Mouse (Mus musculus): ENCODE results near the gene Svop. TPM values are rescaled to one million over a fixed set of nuclear protein-coding genes. Genes with fewer than 3 reads are reported as not detected.

Gene Svop
- polyA plus RNA-seq, 1 experiment from 2014 or later, result 2.0 TPM

DNA sequence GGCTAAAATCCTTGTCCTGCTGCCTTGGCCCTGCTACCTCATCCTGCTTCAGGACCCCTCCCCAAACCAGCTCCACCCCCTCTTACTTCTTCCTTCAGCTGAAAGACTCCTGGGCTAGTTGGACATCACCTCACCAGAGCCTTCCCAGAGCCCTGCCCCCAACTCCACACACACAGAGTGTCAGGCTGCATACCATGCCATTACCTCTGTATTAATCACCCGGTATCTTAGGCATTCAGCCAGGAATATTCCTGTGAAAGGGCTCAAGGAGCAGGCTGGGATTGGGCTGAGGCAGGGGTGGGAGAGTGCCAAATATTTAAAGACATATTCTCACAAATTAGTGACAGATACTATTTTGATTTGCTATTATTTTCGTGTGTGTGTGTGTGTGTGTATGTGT is 94.9 kb downstream of the Svop start:
- H3K4me3 ChIP-seq (ENCODE audit: low read length), result no peak overlapping the region
- peaks cover 20% of the 10 kb centered on the region for H3K4me1 ChIP-seq (ENCODE audit: control insufficient read depth, insufficient read depth, low read length)
- H3K27ac ChIP-seq (ENCODE audit: low read length), result no peak overlapping the region
- H3K9ac ChIP-seq (ENCODE audit: low read depth, low read length), result no peak overlapping the region
- H3K36me3 ChIP-seq (ENCODE audit: control insufficient read depth, insufficient read depth, low read length), result no peaks in the 10 kb centered on the region
- H3K27me3 ChIP-seq (replicated peaks; ENCODE audit: control insufficient read depth, insufficient read depth, low read length), result no peaks in the 10 kb centered on the region
- H3K9me3 ChIP-seq (ENCODE audit: control insufficient read depth, low read length), result no peaks in the 10 kb centered on the region
- no peak for ATAC-seq
- H3K4me2 ChIP-seq (ENCODE audit: low read depth, low read length), result no peak overlapping the region
- 41% methylated on average over 2 of the region's 2 CpGs for WGBS

DNA sequence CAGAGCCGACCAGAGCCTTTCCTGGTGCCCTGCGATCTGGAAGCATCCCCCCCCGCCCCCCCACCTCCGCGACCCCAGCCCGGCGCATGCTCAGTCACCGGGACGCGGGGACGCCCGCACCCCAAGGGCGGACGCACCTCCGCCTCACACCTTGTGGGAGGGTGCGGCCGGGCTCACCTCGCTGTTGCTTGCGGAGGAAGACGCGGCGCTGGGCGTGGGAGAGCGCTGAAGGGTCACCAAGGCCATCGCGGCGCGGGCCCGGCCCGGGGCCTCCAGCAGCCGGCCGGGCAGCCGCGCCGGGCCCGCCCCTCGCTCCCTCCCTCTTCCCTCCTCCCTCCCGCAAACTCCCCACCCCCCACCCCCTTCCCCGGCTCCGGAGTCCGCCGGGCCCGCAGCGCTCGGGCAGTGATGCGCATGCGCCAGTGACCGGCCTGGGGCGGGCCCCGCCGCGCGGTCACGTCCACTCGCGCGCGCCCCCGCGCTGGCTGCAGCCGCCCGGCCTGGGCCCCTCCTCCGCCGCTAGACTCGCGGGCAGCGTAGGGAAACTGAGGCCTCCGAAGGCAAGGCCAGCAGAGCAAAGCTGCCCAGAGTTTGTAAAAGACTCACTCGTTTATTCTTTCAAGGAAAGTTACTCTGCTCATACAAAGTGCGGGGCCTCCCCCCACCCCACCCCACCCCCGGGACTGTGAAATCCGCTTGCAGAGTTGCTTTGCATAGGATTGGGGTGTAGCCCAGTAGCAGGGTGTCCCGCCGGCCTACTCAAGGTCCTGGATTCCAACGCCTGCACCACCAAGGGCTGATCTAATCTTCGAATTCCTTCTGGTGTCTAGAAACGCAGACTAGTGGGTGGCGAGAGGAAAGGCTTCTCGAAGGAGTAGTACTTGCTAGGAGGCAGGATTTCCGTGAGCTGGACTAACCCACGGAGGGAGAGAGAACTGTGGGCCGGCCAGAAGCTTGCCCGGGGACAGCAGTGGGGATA is 97.6 kb downstream of the Svop start, which contains the start of gene Ssh1:
Ssh1 (minus strand) TSS at position 408 of the 979 bp plus-strand sequence.
- H3K27ac ChIP-seq (ENCODE audit: low read length), result peak within 1 kb of the TSS; percentile 90
- H3K36me3 ChIP-seq (ENCODE audit: control insufficient read depth, insufficient read depth, low read length), result no peaks in the 10 kb centered on the region; the same call in 1 of the 2 replicates
- WGBS, result 1% methylated on average over 79 of the region's 83 CpGs
- H3K4me3 ChIP-seq (ENCODE audit: low read length), result peak within 1 kb of the TSS; percentile 80
- H3K9ac ChIP-seq (ENCODE audit: low read depth, low read length), result peak within 1 kb of the TSS; percentile 96
- H3K4me1 ChIP-seq (ENCODE audit: control insufficient read depth, insufficient read depth, low read length), result peaks cover 33% of the 10 kb centered on the region
- ATAC-seq, result peak; percentile 90
- peak within 1 kb of the TSS; percentile 74 for H3K4me2 ChIP-seq (ENCODE audit: low read depth, low read length)
- H3K27me3 ChIP-seq (replicated peaks; ENCODE audit: control insufficient read depth, insufficient read depth, low read length), result no peaks in the 10 kb centered on the region
- H3K9me3 ChIP-seq (ENCODE audit: control insufficient read depth, low read length), result no peaks in the 10 kb centered on the region

DNA sequence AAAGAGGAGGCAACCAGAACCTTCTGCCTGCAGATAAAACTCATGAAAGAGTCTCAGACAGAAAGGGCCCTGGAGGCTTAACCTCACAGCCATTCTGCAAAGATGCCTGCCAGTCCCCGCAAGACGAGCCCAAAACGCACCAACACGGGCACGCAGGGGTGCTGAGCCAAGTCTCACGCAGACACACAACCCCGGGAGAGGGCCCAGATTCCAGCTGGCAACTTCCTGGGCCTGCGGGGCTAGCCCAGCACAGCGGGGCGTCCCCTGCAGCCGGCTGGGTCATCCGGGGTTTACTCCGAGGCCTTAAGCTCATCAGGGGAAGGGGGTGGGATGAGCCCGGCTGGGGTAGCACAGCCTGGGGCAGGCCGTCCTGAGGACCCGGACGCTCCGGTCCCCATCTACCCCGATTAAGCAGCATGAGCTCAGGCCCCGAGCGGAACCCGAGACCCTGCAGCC is 98.3 kb downstream of the Svop start:
- Histone ChIP-seq H3K36me3 (ENCODE audit: control insufficient read depth, insufficient read depth, low read length) (no peaks in the 10 kb centered on the region; the same call in 1 of the 2 replicates), H3K4me2 (ENCODE audit: low read depth, low read length) (peak overlapping the region; percentile 74), H3K27ac (ENCODE audit: low read length) (peak overlapping the region; percentile 90), H3K4me1 (ENCODE audit: control insufficient read depth, insufficient read depth, low read length) (peaks cover 33% of the 10 kb centered on the region), H3K9me3 (ENCODE audit: control insufficient read depth, low read length) (no peaks in the 10 kb centered on the region), H3K9ac (ENCODE audit: low read depth, low read length) (peak overlapping the region; percentile 96), H3K4me3 (ENCODE audit: low read length) (peak overlapping the region; percentile 80), H3K27me3 (replicated peaks; ENCODE audit: control insufficient read depth, insufficient read depth, low read length) (no peaks in the 10 kb centered on the region)
- under 1% methylated on average over 22 of the region's 22 CpGs for WGBS
- ATAC-seq, result peak; percentile 69

DNA sequence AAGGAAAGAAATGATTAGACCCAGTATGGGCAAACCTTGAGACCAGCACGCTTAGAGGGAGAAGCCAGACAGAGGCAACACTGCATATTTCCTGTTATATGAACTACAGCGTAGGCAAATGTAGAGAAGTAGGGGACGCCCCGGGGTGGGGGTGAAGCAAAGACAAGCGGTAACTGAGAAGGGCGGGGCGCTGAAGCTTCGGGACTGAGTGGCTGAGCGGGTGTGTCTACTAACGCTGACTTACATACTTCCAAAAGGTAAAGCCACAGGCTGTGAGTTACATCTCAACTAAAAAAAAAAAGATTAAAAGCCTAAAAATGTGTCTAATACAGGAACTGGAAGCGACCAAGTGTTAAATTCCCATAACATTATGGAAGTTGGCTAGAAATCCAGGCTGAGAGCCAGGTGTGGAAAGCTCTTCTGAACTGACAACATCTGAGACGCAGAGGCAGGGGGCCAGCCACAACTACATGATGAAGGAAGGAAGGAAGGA is 99.0 kb downstream of the Svop start:
- peak overlapping the region; percentile 96 for H3K9ac ChIP-seq (ENCODE audit: low read depth, low read length)
- WGBS, result 8% methylated on average over 12 of the region's 12 CpGs
- ATAC-seq, result 0 out of 2 replicates have a peak, but pooled peaks have one; percentile 11
- no peaks in the 10 kb centered on the region; the same call in 1 of the 2 replicates for H3K36me3 ChIP-seq (ENCODE audit: control insufficient read depth, insufficient read depth, low read length)
- peak overlapping the region; percentile 90 for H3K27ac ChIP-seq (ENCODE audit: low read length)
- H3K9me3 ChIP-seq (ENCODE audit: control insufficient read depth, low read length), result no peaks in the 10 kb centered on the region
- H3K27me3 ChIP-seq (replicated peaks; ENCODE audit: control insufficient read depth, insufficient read depth, low read length), result no peaks in the 10 kb centered on the region
- H3K4me3 ChIP-seq (ENCODE audit: low read length), result peak overlapping the region; percentile 80
- peaks cover 34% of the 10 kb centered on the region for H3K4me1 ChIP-seq (ENCODE audit: control insufficient read depth, insufficient read depth, low read length)
- H3K4me2 ChIP-seq (ENCODE audit: low read depth, low read length), result peak overlapping the region; percentile 74

DNA sequence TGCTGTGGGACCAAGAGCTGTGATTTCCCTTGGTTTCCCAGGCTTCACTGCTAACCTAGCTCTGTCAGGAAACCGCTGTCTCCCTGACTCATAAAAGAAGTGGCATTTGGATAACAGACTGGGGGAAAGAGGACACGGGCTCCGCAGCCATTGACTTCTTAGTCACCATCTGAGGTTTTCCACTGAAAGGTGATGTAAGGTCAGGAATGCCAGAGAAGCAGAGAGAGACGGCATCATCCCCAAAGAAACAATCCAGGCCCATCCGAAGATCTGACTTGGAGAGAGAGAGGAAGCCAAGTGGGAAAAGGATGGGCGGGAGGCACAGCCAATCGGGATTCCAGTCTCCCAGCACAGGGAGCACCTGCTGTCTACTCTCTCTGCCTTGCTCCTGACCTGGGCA is 100.2 kb downstream of the Svop start:
- H3K27ac ChIP-seq (ENCODE audit: low read length), result no peak overlapping the region
- H3K4me2 ChIP-seq (ENCODE audit: low read depth, low read length), result no peak overlapping the region
- no peaks in the 10 kb centered on the region for H3K9me3 ChIP-seq (ENCODE audit: control insufficient read depth, low read length)
- H3K9ac ChIP-seq (ENCODE audit: low read depth, low read length), result 0 out of 2 replicates have a peak overlapping the region, but pooled peaks have one; percentile 19
- peaks cover 42% of the 10 kb centered on the region for H3K4me1 ChIP-seq (ENCODE audit: control insufficient read depth, insufficient read depth, low read length)
- no peak for ATAC-seq
- H3K4me3 ChIP-seq (ENCODE audit: low read length), result no peak overlapping the region
- WGBS, result 63% methylated on average over 7 of the region's 7 CpGs
- H3K36me3 ChIP-seq (ENCODE audit: control insufficient read depth, insufficient read depth, low read length), result no peaks in the 10 kb centered on the region; the same call in 1 of the 2 replicates
- H3K27me3 ChIP-seq (replicated peaks; ENCODE audit: control insufficient read depth, insufficient read depth, low read length), result no peaks in the 10 kb centered on the region

DNA sequence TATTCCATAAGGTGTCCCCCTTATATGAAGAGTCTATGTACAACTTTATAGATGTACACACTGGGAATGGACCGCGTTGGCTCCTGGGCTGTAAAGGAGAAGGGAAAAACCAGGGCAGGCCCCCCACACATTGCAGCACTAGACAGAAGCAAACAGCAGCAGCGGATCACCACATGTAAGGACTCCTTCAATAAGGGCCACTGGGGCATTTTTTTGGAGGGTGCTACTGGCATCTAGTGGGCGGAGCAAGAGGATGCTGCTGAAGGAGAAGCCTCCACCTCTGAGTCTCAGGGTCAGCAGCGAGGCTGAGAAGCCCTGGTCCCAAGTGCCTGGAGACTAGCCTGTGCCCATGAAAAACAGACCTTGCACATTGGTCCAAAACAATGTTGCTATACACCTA is 100.8 kb downstream of the Svop start:
- no peaks in the 10 kb centered on the region for H3K9me3 ChIP-seq (ENCODE audit: control insufficient read depth, low read length)
- no peak overlapping the region for H3K4me3 ChIP-seq (ENCODE audit: low read length)
- H3K36me3 ChIP-seq (ENCODE audit: control insufficient read depth, insufficient read depth, low read length), result no peaks in the 10 kb centered on the region; the same call in 1 of the 2 replicates
- H3K4me2 ChIP-seq (ENCODE audit: low read depth, low read length), result no peak overlapping the region
- ATAC-seq, result no peak
- H3K27ac ChIP-seq (ENCODE audit: low read length), result no peak overlapping the region
- no peak overlapping the region for H3K9ac ChIP-seq (ENCODE audit: low read depth, low read length)
- no peaks in the 10 kb centered on the region for H3K27me3 ChIP-seq (replicated peaks; ENCODE audit: control insufficient read depth, insufficient read depth, low read length)
- peaks cover 48% of the 10 kb centered on the region for H3K4me1 ChIP-seq (ENCODE audit: control insufficient read depth, insufficient read depth, low read length)
- 89% methylated on average over 5 of the region's 5 CpGs for WGBS

DNA sequence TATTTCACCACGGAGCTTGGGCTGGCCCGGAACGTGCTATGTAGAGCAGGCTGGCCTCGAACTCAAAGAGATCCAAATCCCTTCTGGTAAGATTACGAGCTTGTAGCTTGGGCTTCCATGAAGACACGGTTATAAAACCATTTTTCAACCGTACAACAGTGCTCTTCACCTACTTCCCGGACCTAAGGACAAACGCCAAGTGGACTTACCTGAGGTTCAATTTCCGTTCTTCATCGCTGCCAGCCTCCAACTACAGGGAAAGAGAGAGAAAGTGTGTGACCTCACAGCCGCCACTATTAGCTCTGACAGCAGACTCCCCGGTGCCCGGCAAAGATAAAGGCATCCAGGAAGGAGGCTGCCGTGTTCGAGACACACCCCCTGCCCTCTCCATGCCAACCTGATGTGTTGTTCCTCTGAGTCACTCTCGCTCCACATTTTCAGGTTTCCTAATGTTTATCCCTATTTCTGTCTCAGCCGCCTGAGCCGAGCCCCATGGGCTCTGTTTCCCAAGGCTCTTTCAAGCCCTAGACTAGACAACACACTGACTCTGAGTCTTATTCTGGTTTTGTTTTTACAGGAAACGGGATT is 101.8 kb downstream of the Svop start:
- Histone ChIP-seq H3K4me2 (ENCODE audit: low read depth, low read length) (no peak overlapping the region), H3K27ac (ENCODE audit: low read length) (no peak overlapping the region), H3K4me1 (ENCODE audit: control insufficient read depth, insufficient read depth, low read length) (peaks cover 55% of the 10 kb centered on the region), H3K9ac (ENCODE audit: low read depth, low read length) (no peak overlapping the region), H3K9me3 (ENCODE audit: control insufficient read depth, low read length) (no peaks in the 10 kb centered on the region), H3K27me3 (replicated peaks; ENCODE audit: control insufficient read depth, insufficient read depth, low read length) (no peaks in the 10 kb centered on the region), H3K36me3 (ENCODE audit: control insufficient read depth, insufficient read depth, low read length) (no peaks in the 10 kb centered on the region; the same call in 1 of the 2 replicates), H3K4me3 (ENCODE audit: low read length) (no peak overlapping the region)
- WGBS, result 80% methylated on average over 20 of the region's 20 CpGs
- ATAC-seq, result no peak

DNA sequence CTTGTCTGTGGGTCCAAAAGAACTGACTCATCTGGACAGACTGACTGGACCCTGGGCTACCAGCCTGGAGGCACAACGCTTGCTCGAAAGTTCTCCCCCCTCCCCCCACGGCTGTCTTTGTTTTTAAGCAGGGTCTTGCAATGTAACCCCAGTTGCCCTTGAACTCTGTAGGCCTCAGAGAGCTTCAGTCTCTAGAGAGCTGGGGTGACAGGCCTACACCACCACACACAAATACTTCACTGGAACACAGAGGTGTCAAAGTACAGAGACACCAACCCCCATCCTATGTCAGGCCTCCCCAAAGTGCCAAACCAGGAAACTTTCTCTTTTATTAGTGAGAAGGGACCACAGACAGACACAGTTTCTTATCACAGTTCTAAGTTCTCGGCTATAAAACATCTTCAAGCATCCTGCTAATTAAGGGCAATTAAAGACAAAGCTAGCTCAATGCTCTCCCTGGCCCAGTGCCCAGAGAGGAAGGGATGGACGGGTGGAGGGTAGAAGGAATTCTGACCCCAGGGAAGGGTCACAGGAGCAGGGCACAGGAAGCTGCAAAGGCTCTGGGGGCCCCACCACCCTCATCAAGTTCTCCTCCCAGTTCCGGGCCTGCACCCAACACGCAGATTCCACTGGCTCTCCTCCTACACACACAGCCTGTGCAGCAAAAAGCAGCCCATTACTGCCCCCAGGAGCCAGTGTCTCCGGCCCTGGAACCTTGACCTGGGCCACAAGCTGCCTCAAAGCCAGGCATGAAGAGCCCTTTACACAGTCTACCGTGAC is 105.0 kb downstream of the Svop start:
- Histone ChIP-seq H3K27me3 (replicated peaks; ENCODE audit: control insufficient read depth, insufficient read depth, low read length) (no peaks in the 10 kb centered on the region), H3K9ac (ENCODE audit: low read depth, low read length) (no peak overlapping the region), H3K4me1 (ENCODE audit: control insufficient read depth, insufficient read depth, low read length) (peaks cover 49% of the 10 kb centered on the region), H3K4me3 (ENCODE audit: low read length) (no peak overlapping the region), H3K4me2 (ENCODE audit: low read depth, low read length) (no peak overlapping the region), H3K9me3 (ENCODE audit: control insufficient read depth, low read length) (no peaks in the 10 kb centered on the region), H3K36me3 (ENCODE audit: control insufficient read depth, insufficient read depth, low read length) (peaks cover 5% of the 10 kb centered on the region), H3K27ac (ENCODE audit: low read length) (peak overlapping the region; percentile 31; the same call in 1 of the 2 replicates)
- WGBS, result 37% methylated on average over 9 of the region's 9 CpGs
- peak; percentile 76 for ATAC-seq

All from intestine, embryonic 16.5 days (tissue).